Comparison of ENCODE assay signal across 1 mouse cellular context in the genomic region with DNA sequence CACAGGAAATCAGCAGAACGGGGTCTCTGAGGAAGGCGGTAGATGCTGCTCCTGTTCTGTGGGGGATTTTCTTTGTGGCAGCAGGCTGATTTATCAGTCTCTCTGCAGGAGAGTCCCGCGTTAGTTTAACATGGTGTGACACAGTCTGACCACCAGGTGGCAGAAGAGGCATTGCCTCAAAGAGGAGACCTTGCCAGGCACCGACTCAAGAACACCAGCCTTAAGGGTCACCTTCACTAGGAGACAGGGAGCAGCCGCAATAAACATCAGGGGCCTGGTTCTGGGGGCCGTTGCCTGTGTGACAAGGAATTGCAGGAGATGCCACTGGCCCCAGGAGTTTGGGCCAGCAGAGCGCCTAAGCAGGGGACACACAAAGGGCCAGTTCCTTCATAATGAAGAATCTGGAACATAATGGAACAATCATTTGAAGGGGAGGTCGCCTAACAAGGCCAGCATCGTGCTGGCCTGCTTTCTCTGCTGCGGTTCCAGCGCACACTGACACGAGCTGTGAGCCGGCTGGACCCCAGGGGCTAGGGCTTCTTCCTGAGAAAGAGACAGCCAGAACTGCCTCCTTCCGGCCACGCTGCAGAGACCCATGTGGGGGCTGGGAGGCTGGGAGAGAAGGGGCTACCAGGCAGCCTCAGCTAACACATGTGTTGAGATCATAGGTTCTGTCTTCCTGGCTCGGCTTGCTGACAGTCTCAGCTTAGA.
TF ChIP-seq lines count a peak whose summit lies in the region.

No protein-coding gene starts in this region.

TF ChIP-seq in CH12.LX, 34 proteins besides CTCF, POLR2A, EP300 and RAD21:
- TF ChIP-seq MYC (IDR thresholded peaks at IDR 0.05; ENCODE audit: low read depth, low read length): no peak
- TF ChIP-seq ELF1 (IDR thresholded peaks at IDR 0.05; ENCODE audit: low read depth, low read length): no peak
- no peak for TF ChIP-seq USF1 (IDR thresholded peaks at IDR 0.05; ENCODE audit: low read depth, low read length)
- no peak for TF ChIP-seq CHD2 (IDR thresholded peaks at IDR 0.05; ENCODE audit: low read length)
- TF ChIP-seq HCFC1 (IDR thresholded peaks at IDR 0.05; ENCODE audit: low read depth, low read length): no peak
- no peak for TF ChIP-seq MAX (IDR thresholded peaks at IDR 0.05; ENCODE audit: low read length)
- peak; percentile 37; the same call in 1 of the 2 replicates for TF ChIP-seq NELFE (IDR thresholded peaks at IDR 0.05; ENCODE audit: low read depth, low read length)
- TF ChIP-seq ZMIZ1 (IDR thresholded peaks at IDR 0.05; ENCODE audit: low read depth, low read length): no peak
- no peak for TF ChIP-seq ZNF384 (IDR thresholded peaks at IDR 0.05; ENCODE audit: low read depth, low read length)
- TF ChIP-seq KAT2A (IDR thresholded peaks at IDR 0.05; ENCODE audit: insufficient replicate concordance, low read length): no peak
- TF ChIP-seq RCOR1 (conservative IDR thresholded peaks at IDR 0.05; ENCODE audit: low read depth, low read length): no peak
- no peak for TF ChIP-seq JUND (conservative IDR thresholded peaks at IDR 0.05; ENCODE audit: low read depth, low read length)
- TF ChIP-seq SMC3 (IDR thresholded peaks at IDR 0.05; ENCODE audit: low read depth, low read length): peak; percentile 95
- peak; percentile 95 for TF ChIP-seq ZC3H11A (IDR thresholded peaks at IDR 0.05; ENCODE audit: low read depth, low read length)
- TF ChIP-seq TBP (conservative IDR thresholded peaks at IDR 0.05; ENCODE audit: low read depth, low read length): no peak
- no peak for TF ChIP-seq ETS1 (conservative IDR thresholded peaks at IDR 0.05; ENCODE audit: low read depth, low read length)
- TF ChIP-seq MXI1 (IDR thresholded peaks at IDR 0.05; ENCODE audit: low read depth, low read length): no peak
- peak; percentile 36; the same call in 1 of the 2 replicates for TF ChIP-seq SIN3A (IDR thresholded peaks at IDR 0.05; ENCODE audit: low read length)
TF ChIP-seq in CH12.LX: peak in this region for 4.
